Mouse (Mus musculus): ENCODE results near the gene Rbmxl1. TPM values are rescaled to one million over a fixed set of nuclear protein-coding genes. Genes with fewer than 3 reads are reported as not detected.
"Not testable (repeated sequence)": the region's sequence is repeated elsewhere in the genome, so short reads cannot be mapped to it uniquely, and the experiment has no call there.

The Rbmxl1 gene
- 242 and 250 TPM in 2 replicates for polyA plus RNA-seq (2015; fragmentation: Nextera tagmentation; extraction: Ambion mirVana)

DNA sequence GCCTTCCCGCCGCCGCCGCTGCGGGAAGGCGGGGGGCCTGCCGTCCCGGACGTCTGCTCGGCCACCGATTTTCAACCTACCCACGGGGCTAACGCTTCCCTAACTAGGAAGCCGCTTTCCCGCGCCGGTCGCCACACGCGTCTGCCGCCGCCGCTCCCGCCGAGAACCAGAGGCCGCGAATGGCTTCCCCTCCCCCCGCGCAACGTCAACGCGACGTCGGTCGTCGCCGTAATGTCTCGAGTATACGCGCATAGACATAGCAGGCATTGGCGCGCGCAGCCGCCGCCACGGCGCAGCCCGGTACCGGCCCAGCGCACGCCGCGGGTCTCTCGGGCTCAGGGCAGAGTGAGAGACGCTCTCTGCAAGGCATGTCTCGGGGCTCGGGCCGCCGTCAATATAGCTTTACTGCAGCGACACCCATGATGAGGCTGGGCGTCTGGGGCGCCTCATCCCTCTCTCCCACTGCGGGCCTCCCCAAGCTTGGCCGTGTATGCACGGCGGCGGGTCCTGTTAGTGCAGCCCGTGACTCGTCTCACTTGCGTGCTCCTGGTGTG, at the start of gene Rbmxl1:
Gene Rbmxl1 (minus strand): TSS at position 180 of the 554 bp plus-strand sequence.
- H3K27me3 ChIP-seq: no peaks in the 10 kb centered on the region
- peak within 1 kb of the TSS; percentile 90 for H3K4me2 ChIP-seq (replicated peaks)
- under 1% methylated on average over 66 of the region's 70 CpGs for whole genome bisulfite sequencing
- H3K36me3 ChIP-seq: peaks cover 18% of the 10 kb centered on the region
- no peaks in the 10 kb centered on the region for H3K9me3 ChIP-seq
- peak within 1 kb of the TSS; percentile 96 for H3K27ac ChIP-seq (replicated peaks)
- peak within 1 kb of the TSS; percentile 97 for H3K9ac ChIP-seq (replicated peaks)
- H3K4me3 ChIP-seq: peak within 1 kb of the TSS; percentile 85
- peak; percentile 94 for ATAC-seq (replicated peaks)
- H3K4me1 ChIP-seq: peaks cover 23% of the 10 kb centered on the region

DNA sequence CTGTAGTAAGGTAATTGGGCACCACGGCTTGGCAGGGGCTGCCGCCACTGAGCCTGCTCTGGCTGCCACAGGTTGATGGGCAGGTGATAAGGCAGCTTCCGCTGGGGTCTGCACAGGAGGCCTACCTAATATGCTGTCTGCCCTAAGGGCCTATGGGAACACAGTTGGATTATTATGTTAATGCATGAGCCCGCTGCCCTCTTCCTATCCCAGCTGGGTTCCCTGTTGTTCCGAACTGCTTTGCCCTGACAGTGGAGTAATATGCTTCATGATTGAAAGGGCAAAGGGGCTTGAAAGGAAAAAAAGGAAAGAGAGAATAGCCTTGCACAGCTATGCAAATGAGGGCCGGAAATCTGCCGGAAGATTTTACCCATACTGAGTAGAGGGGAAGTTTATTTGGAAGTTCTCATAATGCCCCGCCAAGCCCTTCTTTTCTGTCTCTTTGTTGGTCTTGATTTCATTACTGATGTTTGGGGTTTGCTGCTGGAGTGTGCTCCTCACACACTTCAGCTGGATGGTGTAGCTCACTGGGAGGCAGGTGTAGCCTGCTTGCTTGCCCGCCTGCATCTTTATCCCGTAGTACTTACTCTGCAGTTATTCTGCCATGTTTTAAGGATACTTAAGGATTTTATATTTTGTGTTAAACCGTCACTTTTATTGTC, 48.2 kb upstream of the Rbmxl1 start:
- no peak overlapping the region for H3K27ac ChIP-seq (replicated peaks)
- H3K4me2 ChIP-seq (replicated peaks): no peak overlapping the region
- H3K4me3 ChIP-seq: no peak overlapping the region
- 11% methylated on average over 11 of the region's 11 CpGs for WGBS
- H3K27me3 ChIP-seq: no peaks in the 10 kb centered on the region
- no peaks in the 10 kb centered on the region for H3K9me3 ChIP-seq
- no peaks in the 10 kb centered on the region for H3K36me3 ChIP-seq
- H3K9ac ChIP-seq (replicated peaks): no peak overlapping the region
- peak; percentile 82 for ATAC-seq (replicated peaks)
- H3K4me1 ChIP-seq: peaks cover 12% of the 10 kb centered on the region

DNA sequence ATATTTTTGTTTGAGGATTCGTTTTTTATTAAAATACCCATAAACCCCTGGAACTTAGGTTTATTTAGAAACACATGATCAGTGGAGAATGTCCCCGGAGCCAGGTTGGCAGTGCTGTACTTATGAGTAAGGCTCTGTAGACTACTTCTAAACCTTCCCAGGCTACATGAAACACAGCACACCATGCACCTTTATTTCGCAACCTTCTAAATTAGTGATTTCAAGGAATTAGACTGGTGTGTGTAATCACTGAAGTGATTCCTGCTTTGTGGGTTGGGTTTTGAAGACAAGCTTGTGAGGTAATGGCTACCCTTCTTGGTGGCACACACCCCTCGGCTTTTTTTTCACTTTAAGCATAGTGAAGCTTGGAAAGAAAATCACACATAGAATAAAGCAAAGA, 47.1 kb upstream of the Rbmxl1 start:
- Histone ChIP-seq H3K4me2 (replicated peaks) (no peak overlapping the region), H3K9me3 (no peaks in the 10 kb centered on the region), H3K9ac (replicated peaks) (no peak overlapping the region), H3K27ac (replicated peaks) (no peak overlapping the region), H3K36me3 (no peaks in the 10 kb centered on the region), H3K4me1 (peaks cover 13% of the 10 kb centered on the region), H3K27me3 (no peaks in the 10 kb centered on the region), H3K4me3 (no peak overlapping the region)
- 86% methylated on average over 4 of the region's 4 CpGs for WGBS
- no peak for ATAC-seq (replicated peaks)

DNA sequence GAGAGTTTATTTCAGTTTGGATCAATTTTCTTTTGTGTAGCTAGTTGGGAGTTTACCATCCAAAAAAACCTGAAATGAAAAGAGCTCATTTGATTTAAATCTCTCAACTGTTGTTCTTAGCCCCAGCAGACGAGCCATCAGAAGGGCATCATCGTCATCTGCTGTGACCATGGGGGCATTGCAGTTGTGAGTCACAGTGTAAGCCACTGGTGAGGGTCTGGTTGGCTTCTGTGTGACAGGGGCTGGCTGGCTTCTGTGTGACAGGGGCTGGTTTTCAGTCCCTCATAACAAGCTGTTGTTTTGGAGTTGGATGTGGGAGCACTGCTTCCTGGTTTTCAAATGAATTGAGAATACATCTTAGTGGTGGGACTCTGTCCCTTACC, 42.0 kb upstream of the Rbmxl1 start:
- Histone ChIP-seq H3K27ac (replicated peaks) (no peak overlapping the region), H3K4me3 (no peak overlapping the region), H3K4me1 (peaks cover 11% of the 10 kb centered on the region), H3K27me3 (no peaks in the 10 kb centered on the region), H3K9ac (replicated peaks) (no peak overlapping the region), H3K4me2 (replicated peaks) (no peak overlapping the region), H3K36me3 (no peaks in the 10 kb centered on the region), H3K9me3 (no peaks in the 10 kb centered on the region)
- WGBS: 41% methylated on average over 2 of the region's 2 CpGs
- ATAC-seq (replicated peaks): 0 out of 2 replicates have a peak, but pooled peaks have one; percentile 41

DNA sequence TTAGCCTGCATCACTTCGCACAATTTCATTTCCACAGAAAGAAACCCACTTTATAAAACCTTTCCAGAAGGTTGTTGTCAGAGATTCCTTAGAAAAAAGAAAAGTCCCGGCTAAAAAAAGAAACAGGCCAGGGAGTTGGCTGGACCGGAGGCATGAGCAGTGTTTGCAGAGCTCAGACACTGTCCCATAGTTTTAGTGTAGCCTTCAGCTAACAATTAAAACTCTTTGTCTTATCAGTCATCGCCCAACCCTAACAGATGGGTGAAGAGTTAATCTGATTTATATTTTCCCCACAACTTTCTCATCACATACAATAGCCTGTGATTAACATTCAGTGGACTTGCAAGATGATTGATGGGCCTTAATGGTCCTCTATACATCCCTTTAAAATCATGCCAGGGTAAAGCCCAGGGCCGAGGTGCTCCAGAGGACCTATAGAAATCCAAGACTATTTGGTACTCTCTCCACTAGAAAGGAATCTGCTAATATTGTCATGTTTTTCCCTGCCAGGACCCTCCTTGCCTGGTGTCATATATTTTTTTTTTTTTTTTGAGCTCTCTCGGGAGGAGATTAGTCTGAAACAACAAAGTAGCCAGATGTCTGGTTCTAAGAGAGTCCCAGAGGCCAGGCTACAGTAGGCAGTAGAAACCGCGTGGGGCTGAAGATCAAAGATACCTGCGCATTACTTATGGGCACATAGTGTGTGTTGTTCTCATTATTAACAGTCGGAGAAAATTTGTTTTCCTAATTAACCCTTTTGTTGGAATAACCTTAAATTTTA, 41.5 kb upstream of the Rbmxl1 start:
- H3K9ac ChIP-seq (replicated peaks): no peak overlapping the region
- no peaks in the 10 kb centered on the region for H3K36me3 ChIP-seq
- WGBS: 36% methylated on average over 10 of the region's 10 CpGs
- no peak overlapping the region for H3K27ac ChIP-seq (replicated peaks)
- H3K27me3 ChIP-seq: no peaks in the 10 kb centered on the region
- H3K4me3 ChIP-seq: no peak overlapping the region
- ATAC-seq (replicated peaks): no peak
- H3K9me3 ChIP-seq: no peaks in the 10 kb centered on the region
- no peak overlapping the region for H3K4me2 ChIP-seq (replicated peaks)
- peaks cover 11% of the 10 kb centered on the region for H3K4me1 ChIP-seq

DNA sequence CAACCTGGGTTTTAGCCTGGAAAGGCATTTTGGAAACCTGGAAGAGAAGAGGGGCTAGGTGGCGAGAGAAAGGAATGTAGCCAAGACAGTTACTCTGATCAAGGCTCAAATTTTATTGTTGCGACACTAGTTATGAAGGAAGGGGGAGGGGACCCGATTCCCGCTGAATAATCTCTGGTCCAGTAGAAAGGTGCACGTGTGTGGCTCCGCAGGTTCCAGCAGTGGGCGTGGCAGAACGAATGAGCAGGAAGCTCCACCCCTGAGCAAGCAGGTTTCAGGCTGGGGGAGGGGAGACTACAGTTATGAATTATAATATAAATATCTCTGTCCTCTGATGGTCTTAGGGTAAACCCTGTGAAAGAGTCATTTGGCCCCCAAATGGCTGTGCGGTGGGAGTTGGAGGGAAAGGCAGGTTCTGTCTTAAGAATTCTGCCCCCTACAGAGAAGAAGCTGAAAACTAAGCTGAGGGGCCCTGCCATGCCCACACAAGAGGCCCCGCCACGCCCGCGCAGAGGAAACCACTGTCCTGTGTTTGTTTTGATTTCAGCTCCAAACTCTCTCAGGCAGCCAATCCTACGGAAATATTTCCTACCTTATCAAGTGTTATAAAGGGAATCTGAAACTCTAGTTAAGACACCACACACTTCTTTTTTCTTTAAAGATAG, 36.6 kb upstream of the Rbmxl1 start:
- ATAC-seq (replicated peaks); H3K4me2 ChIP-seq (replicated peaks); H3K27ac ChIP-seq (replicated peaks); H3K4me1 ChIP-seq; H3K9me3 ChIP-seq; H3K4me3 ChIP-seq; H3K36me3 ChIP-seq; H3K27me3 ChIP-seq; H3K9ac ChIP-seq (replicated peaks): not testable (repeated sequence)
- 55% methylated on average over 9 of the region's 14 CpGs for WGBS

DNA sequence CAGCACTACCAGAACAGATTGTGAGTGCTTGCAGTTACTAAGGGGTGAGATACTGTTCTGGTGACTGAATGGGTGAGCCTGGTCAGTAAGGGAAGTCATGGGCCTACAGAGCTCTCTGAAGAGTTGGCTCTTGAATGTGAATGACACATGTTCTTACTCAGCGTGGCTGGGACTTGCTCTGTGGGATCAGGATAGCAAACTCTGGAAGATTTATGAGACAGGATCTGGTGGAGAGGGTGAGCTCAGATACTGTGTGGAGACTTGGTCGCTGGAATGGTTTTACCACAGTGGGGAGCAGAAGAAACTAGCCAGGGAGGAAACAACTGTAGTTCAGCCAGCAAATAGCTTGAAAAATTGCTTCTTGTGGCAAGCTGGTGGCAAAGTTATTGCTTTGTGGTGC, 35.8 kb upstream of the Rbmxl1 start:
- H3K27me3 ChIP-seq: no peaks in the 10 kb centered on the region
- H3K4me1 ChIP-seq: no peaks in the 10 kb centered on the region
- no peak overlapping the region for H3K4me3 ChIP-seq
- H3K9me3 ChIP-seq: no peaks in the 10 kb centered on the region
- no peak for ATAC-seq (replicated peaks)
- H3K9ac ChIP-seq (replicated peaks): no peak overlapping the region
- no peak overlapping the region for H3K27ac ChIP-seq (replicated peaks)
- no peak overlapping the region for H3K4me2 ChIP-seq (replicated peaks)
- 86% methylated on average over 2 of the region's 2 CpGs for WGBS
- H3K36me3 ChIP-seq: no peaks in the 10 kb centered on the region

DNA sequence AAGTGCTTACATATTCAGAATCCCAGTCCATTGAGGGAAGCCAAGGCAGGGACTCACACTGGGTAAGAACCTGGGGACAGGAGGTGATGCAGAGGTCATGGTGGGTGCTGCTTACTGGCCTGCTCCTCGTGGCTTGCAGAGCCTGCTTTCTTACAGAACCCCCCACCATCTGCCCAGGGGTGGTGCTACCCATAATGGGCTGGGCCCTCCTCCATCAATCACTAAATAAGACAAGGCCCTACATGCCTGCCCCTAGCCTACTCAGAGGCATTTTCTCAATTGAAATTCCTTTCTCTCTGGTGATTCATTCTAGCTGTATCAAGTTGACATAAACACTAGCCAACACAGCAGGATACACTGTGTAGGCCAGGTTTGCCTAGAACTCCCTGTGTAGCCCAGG, 34.9 kb upstream of the Rbmxl1 start:
- 37% methylated on average over 1 of the region's 1 CpGs for WGBS
- Histone ChIP-seq H3K9ac (replicated peaks) (no peak overlapping the region), H3K9me3 (no peaks in the 10 kb centered on the region), H3K4me2 (replicated peaks) (no peak overlapping the region), H3K4me3 (no peak overlapping the region), H3K27ac (replicated peaks) (no peak overlapping the region), H3K36me3 (no peaks in the 10 kb centered on the region), H3K27me3 (no peaks in the 10 kb centered on the region), H3K4me1 (no peaks in the 10 kb centered on the region)
- no peak for ATAC-seq (replicated peaks)

DNA sequence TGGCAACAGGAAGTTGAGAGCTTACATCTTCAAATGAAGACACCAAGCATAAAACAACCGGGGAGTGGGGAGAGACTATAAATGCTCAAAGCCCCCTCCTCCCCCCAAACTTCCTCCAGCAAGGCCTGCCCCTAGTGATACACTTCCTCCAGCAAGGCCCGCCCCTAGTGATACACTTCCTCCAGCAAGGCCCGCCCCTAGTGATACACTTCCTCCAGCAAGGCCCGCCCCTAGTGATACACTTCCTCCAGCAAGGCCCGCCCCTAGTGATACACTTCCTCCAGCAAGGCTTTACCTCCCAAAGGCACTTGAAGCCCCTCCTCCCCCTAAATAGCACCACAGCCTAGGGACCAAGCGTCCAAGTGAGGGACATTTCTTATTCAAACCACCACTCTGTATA, 34.0 kb upstream of the Rbmxl1 start:
- not testable (repeated sequence) for H3K9me3 ChIP-seq; H3K4me1 ChIP-seq; ATAC-seq (replicated peaks); H3K36me3 ChIP-seq; H3K4me2 ChIP-seq (replicated peaks); H3K4me3 ChIP-seq; H3K27me3 ChIP-seq; H3K9ac ChIP-seq (replicated peaks); H3K27ac ChIP-seq (replicated peaks)
- 95% methylated on average over 6 of the region's 6 CpGs for WGBS

DNA sequence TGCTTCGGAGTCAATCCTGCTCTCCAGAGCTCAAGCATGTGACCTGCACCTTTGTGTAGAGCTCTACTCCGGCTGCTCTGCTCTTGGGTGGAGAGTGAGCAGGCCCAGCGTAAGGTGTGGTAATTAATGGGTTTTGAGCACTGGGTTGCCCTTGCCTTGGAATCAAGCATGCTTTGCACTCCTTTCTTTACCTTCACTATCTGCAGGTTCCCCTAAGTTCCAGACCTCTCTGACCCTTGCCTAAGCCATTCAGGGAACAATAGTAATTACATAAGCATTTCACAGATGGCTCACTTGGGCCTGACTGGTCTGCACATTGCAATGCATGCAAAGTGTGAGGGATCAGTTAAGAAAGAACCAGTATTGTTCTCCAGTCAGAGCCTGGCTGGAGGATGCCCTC, 29.1 kb upstream of the Rbmxl1 start:
- Histone ChIP-seq H3K27me3 (no peaks in the 10 kb centered on the region), H3K4me2 (replicated peaks) (no peak overlapping the region), H3K4me3 (no peak overlapping the region), H3K9ac (replicated peaks) (no peak overlapping the region), H3K36me3 (no peaks in the 10 kb centered on the region), H3K27ac (replicated peaks) (no peak overlapping the region), H3K9me3 (no peaks in the 10 kb centered on the region), H3K4me1 (no peaks in the 10 kb centered on the region)
- ATAC-seq (replicated peaks): no peak
- 90% methylated on average over 3 of the region's 3 CpGs for WGBS

DNA sequence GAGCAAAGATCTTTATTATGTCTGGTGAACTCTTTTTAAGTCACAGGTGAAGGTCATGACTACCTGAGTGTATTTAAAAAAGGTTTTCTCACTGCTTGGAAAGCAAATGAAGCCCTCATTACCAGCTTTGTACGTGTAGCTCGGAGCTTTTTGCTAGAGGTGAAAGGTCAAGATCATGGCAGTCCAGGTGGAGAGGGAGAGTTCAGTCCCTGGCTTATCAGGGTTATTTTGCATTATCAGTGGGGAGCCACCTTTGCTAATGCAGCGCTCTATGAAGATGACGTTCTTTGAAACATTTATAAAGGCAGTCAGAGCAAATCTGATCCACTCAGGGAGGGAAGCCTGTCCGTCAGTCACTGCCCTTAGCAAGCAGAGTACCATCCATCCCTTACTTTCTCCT, 28.0 kb upstream of the Rbmxl1 start:
- no peak for ATAC-seq (replicated peaks)
- H3K9me3 ChIP-seq: no peaks in the 10 kb centered on the region
- H3K27ac ChIP-seq (replicated peaks): no peak overlapping the region
- no peaks in the 10 kb centered on the region for H3K27me3 ChIP-seq
- no peaks in the 10 kb centered on the region for H3K36me3 ChIP-seq
- H3K4me1 ChIP-seq: no peaks in the 10 kb centered on the region
- no peak overlapping the region for H3K9ac ChIP-seq (replicated peaks)
- H3K4me3 ChIP-seq: no peak overlapping the region
- no peak overlapping the region for H3K4me2 ChIP-seq (replicated peaks)
- 84% methylated on average over 5 of the region's 5 CpGs for whole genome bisulfite sequencing

DNA sequence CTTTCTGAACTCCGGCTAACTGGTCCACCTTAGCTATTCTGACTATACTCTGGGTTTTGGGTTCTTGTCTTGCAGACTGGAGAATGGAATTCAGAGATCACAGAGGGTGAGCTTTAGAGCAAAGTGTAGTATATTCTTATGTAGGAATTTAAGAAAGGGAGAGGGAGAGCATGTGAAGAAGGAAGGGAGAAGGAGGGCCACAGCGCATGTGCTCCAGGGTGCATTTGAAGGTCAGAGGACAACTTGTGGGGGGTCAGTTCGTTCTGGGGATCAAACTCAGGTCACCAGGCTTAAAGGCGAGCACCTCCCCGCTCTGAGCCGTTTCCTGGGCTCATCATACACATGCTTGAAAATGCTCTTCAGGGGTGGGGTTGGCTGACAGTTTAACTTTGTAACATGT, 25.3 kb upstream of the Rbmxl1 start:
- Histone ChIP-seq H3K27me3 (no peaks in the 10 kb centered on the region), H3K4me2 (replicated peaks) (no peak overlapping the region), H3K27ac (replicated peaks) (no peak overlapping the region), H3K4me3 (no peak overlapping the region), H3K36me3 (no peaks in the 10 kb centered on the region), H3K4me1 (no peaks in the 10 kb centered on the region), H3K9ac (replicated peaks) (no peak overlapping the region), H3K9me3 (no peaks in the 10 kb centered on the region)
- no peak for ATAC-seq (replicated peaks)
- 93% methylated on average over 6 of the region's 6 CpGs for WGBS

Data from forebrain, embryonic 15.5 days (tissue).